Mouse (Mus musculus) liver, postnatal 0 days (tissue): ENCODE results near the gene Prm2.

ENCODE experiments used
- CTCF ChIP-seq: sonication (generic); IDR thresholded peaks from 2 replicates; pipeline ENCODE4 v1.5.1; 2016; ENCODE audit warnings: antibody characterized with exemption, low read depth
- EP300 ChIP-seq: IDR thresholded peaks from 2 replicates; pipeline ENCODE4 v1.6.1; 2016; ENCODE audit warnings: antibody characterized with exemption, low read depth, mild to moderate bottlenecking

- TF ChIP-seq CTCF (no peak), EP300 (no peak)
These were observed 12.5 kb downstream of the Prm2 start for GRCm38 (mm10) chr16:10783451-10783850.
